Mouse (Mus musculus): ENCODE data around the gene Txndc11. TPM values are rescaled to one million over a fixed set of nuclear protein-coding genes. Genes with fewer than 3 reads are reported as not detected.

Gene Txndc11
- polyA plus RNA-seq, 1 experiment from 2014 or later, result 34.6 TPM

DNA sequence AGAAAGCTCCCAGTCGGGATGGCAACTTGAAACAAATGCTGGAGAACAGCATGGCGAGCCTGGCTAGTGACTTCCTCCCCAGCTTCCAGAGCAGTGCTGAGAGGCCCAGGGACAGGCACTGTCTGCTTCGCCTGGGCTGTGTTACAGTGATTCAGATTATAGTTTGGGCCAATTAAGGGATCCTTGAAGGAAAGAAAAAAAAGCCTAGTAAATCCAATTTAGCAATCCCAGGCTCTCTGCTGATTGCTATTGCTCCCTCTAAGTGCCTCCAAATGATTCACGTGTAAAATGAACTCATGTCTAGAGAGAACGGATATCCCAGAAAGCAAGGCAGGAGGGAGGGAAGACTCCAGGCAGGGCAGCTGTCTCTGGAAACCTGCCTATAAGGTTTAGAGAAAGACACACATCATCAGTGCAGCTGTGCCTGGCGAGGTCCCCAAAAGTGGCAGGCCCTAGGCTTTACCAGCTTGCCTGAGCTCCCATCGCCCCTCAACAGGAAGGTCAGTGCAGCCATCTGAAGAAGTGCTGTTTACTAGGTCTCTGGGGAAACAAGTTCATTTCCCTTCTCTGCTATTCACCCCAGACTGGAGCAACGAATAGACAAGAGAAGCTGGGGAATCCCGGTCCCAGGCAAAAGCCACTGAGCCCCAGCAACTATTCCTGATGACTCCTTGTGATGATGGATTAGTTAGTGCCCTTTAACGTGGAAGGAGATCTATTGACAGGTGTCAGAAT lies 43.4 kb downstream of the Txndc11 start:
- H3K9me3 ChIP-seq (ENCODE audit: control insufficient read depth, low read length), result no peaks in the 10 kb centered on the region
- no peaks in the 10 kb centered on the region for H3K27me3 ChIP-seq (ENCODE audit: control insufficient read depth, insufficient read depth, low read length)
- peaks cover 51% of the 10 kb centered on the region for H3K36me3 ChIP-seq (ENCODE audit: control insufficient read depth, insufficient read depth, low read length)
- no peak overlapping the region for H3K27ac ChIP-seq (replicated peaks; ENCODE audit: low read depth, low read length)
- no peak overlapping the region for H3K4me2 ChIP-seq (ENCODE audit: low read length)
- H3K4me3 ChIP-seq (replicated peaks; ENCODE audit: low read depth, low read length), result no peak overlapping the region
- no peak overlapping the region for H3K9ac ChIP-seq (replicated peaks; ENCODE audit: low read length)
- WGBS, result 85% methylated on average over 10 of the region's 10 CpGs
- DNase-seq (no peak), ATAC-seq (ENCODE audit: low FRiP score, low TSS enrichment) (no peak)
- no peaks in the 10 kb centered on the region for H3K4me1 ChIP-seq (ENCODE audit: control insufficient read depth, insufficient read depth, low read length)

DNA sequence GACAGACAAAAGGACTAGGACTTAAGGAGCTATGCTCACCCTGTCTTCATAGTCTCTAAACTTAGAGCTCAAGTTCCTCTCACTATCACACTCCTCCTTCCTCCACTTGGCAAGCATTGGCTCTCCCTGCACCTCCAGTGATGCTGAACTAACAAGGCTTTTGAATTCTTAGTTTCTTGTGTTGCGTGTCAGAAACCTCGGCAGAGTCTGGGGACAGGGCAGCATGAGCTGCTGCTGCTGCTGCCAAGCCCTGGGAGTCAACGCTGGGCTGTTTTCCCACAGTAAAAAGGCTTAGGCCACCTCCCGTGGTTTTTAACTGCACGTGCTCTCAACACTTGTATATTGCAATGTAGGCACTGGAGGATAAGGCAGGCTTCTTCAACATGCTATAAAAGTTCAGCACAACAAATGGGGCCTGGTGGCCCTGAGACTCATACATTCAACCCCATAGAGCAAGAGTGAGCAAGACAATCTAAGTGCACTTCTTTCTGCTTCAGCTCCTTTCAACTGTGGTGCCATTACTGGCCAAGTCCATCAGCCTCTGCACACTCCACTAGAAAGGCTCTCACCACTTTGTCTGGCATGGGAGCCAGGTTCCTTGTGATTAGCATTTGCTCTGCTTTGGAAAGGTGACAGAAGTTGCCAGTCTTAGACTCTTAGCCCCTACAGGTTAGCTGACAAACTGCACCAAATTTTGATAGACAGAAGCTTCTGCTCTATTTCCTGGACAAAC lies 47.4 kb downstream of the Txndc11 start:
- H3K4me3 ChIP-seq (replicated peaks; ENCODE audit: low read depth, low read length), result no peak overlapping the region
- no peaks in the 10 kb centered on the region for H3K27me3 ChIP-seq (ENCODE audit: control insufficient read depth, insufficient read depth, low read length)
- H3K9me3 ChIP-seq (ENCODE audit: control insufficient read depth, low read length), result no peaks in the 10 kb centered on the region
- no peak overlapping the region for H3K9ac ChIP-seq (replicated peaks; ENCODE audit: low read length)
- no peak for ATAC-seq (ENCODE audit: low FRiP score, low TSS enrichment)
- H3K4me2 ChIP-seq (ENCODE audit: low read length), result no peak overlapping the region
- 64% methylated on average over 5 of the region's 5 CpGs for WGBS
- peak; percentile 46 for DNase-seq
- peaks cover 77% of the 10 kb centered on the region for H3K36me3 ChIP-seq (ENCODE audit: control insufficient read depth, insufficient read depth, low read length)
- no peak overlapping the region for H3K27ac ChIP-seq (replicated peaks; ENCODE audit: low read depth, low read length)
- H3K4me1 ChIP-seq (ENCODE audit: control insufficient read depth, insufficient read depth, low read length), result no peaks in the 10 kb centered on the region

DNA sequence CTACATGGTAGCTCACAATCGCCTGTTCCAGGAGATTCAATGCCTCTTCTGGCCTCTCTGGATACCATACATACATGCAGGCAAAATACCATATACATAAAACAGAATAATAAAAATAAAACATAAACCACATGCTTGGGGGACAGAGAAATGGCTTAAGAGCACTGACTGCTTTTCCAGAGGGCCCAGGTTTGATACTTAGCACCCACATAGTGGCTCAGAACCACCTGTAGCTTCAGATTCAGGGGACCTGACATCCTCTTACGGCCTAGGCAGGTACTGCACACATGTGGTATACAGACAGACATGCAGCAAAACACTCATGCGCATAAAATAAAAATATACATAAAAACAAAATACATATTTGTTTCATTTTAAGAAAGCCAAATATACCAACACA lies 48.2 kb downstream of the Txndc11 start:
- 95% methylated on average over 3 of the region's 3 CpGs for WGBS
- H3K27me3 ChIP-seq (ENCODE audit: control insufficient read depth, insufficient read depth, low read length), result no peaks in the 10 kb centered on the region
- H3K36me3 ChIP-seq (ENCODE audit: control insufficient read depth, insufficient read depth, low read length), result peaks cover 70% of the 10 kb centered on the region
- no peak overlapping the region for H3K27ac ChIP-seq (replicated peaks; ENCODE audit: low read depth, low read length)
- no peak overlapping the region for H3K4me3 ChIP-seq (replicated peaks; ENCODE audit: low read depth, low read length)
- H3K4me1 ChIP-seq (ENCODE audit: control insufficient read depth, insufficient read depth, low read length), result no peaks in the 10 kb centered on the region
- no peak overlapping the region for H3K9ac ChIP-seq (replicated peaks; ENCODE audit: low read length)
- no peak overlapping the region for H3K4me2 ChIP-seq (ENCODE audit: low read length)
- no peaks in the 10 kb centered on the region for H3K9me3 ChIP-seq (ENCODE audit: control insufficient read depth, low read length)
- no peak for DNase-seq
- ATAC-seq (ENCODE audit: low FRiP score, low TSS enrichment), result no peak

GRCm38 (mm10) chr16:11084181-11084580 lies 50.3 kb downstream of the Txndc11 start:
- no peak for ATAC-seq (ENCODE audit: low FRiP score, low TSS enrichment)
- Histone ChIP-seq H3K9me3 (ENCODE audit: control insufficient read depth, low read length) (no peaks in the 10 kb centered on the region), H3K4me3 (replicated peaks; ENCODE audit: low read depth, low read length) (no peak overlapping the region), H3K4me2 (ENCODE audit: low read length) (no peak overlapping the region), H3K27ac (replicated peaks; ENCODE audit: low read depth, low read length) (no peak overlapping the region), H3K9ac (replicated peaks; ENCODE audit: low read length) (no peak overlapping the region), H3K36me3 (ENCODE audit: control insufficient read depth, insufficient read depth, low read length) (peaks cover 67% of the 10 kb centered on the region), H3K27me3 (ENCODE audit: control insufficient read depth, insufficient read depth, low read length) (no peaks in the 10 kb centered on the region), H3K4me1 (ENCODE audit: control insufficient read depth, insufficient read depth, low read length) (no peaks in the 10 kb centered on the region)
- 93% methylated on average over 8 of the region's 8 CpGs for WGBS
- DNase-seq, result no peak

DNA sequence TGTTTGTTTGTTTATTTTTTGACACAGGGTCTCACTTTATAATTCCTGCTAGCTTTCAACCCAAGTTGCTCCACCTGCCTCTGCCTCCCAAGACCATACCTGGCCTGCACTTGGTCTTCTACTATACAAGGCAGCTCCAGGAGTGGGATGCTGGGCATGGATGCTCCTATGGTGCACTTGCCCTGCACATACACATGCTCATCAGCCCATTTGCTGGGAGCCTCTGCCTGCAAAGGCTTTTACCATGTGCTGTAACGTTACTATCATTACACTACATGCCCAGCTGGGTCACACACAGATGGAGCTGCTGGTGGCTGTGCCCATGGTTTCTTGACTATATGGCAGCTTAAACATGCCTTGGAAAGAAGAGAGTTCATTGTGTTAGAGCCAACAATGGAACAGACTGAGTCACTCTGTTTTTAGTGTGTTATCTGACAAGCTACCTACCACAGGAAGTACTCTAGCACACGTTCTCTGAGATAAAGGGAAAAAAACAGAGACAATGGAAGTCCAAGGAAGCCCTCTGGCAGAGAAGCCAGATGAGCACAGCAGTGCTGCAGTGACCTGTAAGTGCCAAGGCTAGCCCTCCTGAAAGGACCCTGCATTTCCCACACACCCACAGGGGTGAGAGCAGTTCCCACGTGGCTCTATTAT lies 56.1 kb downstream of the Txndc11 start:
- no peak overlapping the region for H3K9ac ChIP-seq (replicated peaks; ENCODE audit: low read length)
- WGBS, result 79% methylated on average over 3 of the region's 3 CpGs
- H3K27me3 ChIP-seq (ENCODE audit: control insufficient read depth, insufficient read depth, low read length), result no peaks in the 10 kb centered on the region
- H3K4me3 ChIP-seq (replicated peaks; ENCODE audit: low read depth, low read length), result no peak overlapping the region
- H3K4me1 ChIP-seq (ENCODE audit: control insufficient read depth, insufficient read depth, low read length), result 0 out of 2 replicates have a peak, but pooled peaks cover 1% of the 10 kb centered on the region
- H3K27ac ChIP-seq (replicated peaks; ENCODE audit: low read depth, low read length), result no peak overlapping the region
- H3K9me3 ChIP-seq (ENCODE audit: control insufficient read depth, low read length), result no peaks in the 10 kb centered on the region
- peaks cover 75% of the 10 kb centered on the region for H3K36me3 ChIP-seq (ENCODE audit: control insufficient read depth, insufficient read depth, low read length)
- ATAC-seq (ENCODE audit: low FRiP score, low TSS enrichment), result no peak
- no peak overlapping the region for H3K4me2 ChIP-seq (ENCODE audit: low read length)
- no peak for DNase-seq

- Histone ChIP-seq H3K27ac (replicated peaks; ENCODE audit: low read depth, low read length) (no peak overlapping the region), H3K4me1 (ENCODE audit: control insufficient read depth, insufficient read depth, low read length) (0 out of 2 replicates have a peak, but pooled peaks cover 7% of the 10 kb centered on the region), H3K4me3 (replicated peaks; ENCODE audit: low read depth, low read length) (no peak overlapping the region), H3K27me3 (ENCODE audit: control insufficient read depth, insufficient read depth, low read length) (no peaks in the 10 kb centered on the region), H3K36me3 (ENCODE audit: control insufficient read depth, insufficient read depth, low read length) (peaks cover 75% of the 10 kb centered on the region), H3K9me3 (ENCODE audit: control insufficient read depth, low read length) (no peaks in the 10 kb centered on the region), H3K9ac (replicated peaks; ENCODE audit: low read length) (no peak overlapping the region), H3K4me2 (ENCODE audit: low read length) (no peak overlapping the region)
- WGBS, result 90% methylated on average over 9 of the region's 9 CpGs
- no peak for DNase-seq
- no peak for ATAC-seq (ENCODE audit: low FRiP score, low TSS enrichment)
Measured at GRCm38 (mm10) chr16:11077601-11078201, 56.7 kb downstream of the Txndc11 start.

GRCm38 (mm10) chr16:11073060-11073459 lies 61.4 kb downstream of the Txndc11 start:
- no peaks in the 10 kb centered on the region for H3K9me3 ChIP-seq (ENCODE audit: control insufficient read depth, low read length)
- peak; percentile 22 for DNase-seq
- H3K27ac ChIP-seq (replicated peaks; ENCODE audit: low read depth, low read length), result no peak overlapping the region; the same call in 1 of the 2 replicates
- no peak overlapping the region for H3K4me3 ChIP-seq (replicated peaks; ENCODE audit: low read depth, low read length)
- peaks cover 30% of the 10 kb centered on the region for H3K4me1 ChIP-seq (ENCODE audit: control insufficient read depth, insufficient read depth, low read length)
- 73% methylated on average over 6 of the region's 6 CpGs for WGBS
- H3K9ac ChIP-seq (replicated peaks; ENCODE audit: low read length), result no peak overlapping the region
- H3K27me3 ChIP-seq (ENCODE audit: control insufficient read depth, insufficient read depth, low read length), result no peaks in the 10 kb centered on the region
- no peak overlapping the region for H3K4me2 ChIP-seq (ENCODE audit: low read length)
- ATAC-seq (ENCODE audit: low FRiP score, low TSS enrichment), result no peak
- peaks cover 65% of the 10 kb centered on the region for H3K36me3 ChIP-seq (ENCODE audit: control insufficient read depth, insufficient read depth, low read length)

GRCm38 (mm10) chr16:11072454-11072853 lies 62.0 kb downstream of the Txndc11 start:
- Histone ChIP-seq H3K4me1 (ENCODE audit: control insufficient read depth, insufficient read depth, low read length) (peaks cover 36% of the 10 kb centered on the region), H3K9ac (replicated peaks; ENCODE audit: low read length) (no peak overlapping the region), H3K27me3 (ENCODE audit: control insufficient read depth, insufficient read depth, low read length) (no peaks in the 10 kb centered on the region), H3K27ac (replicated peaks; ENCODE audit: low read depth, low read length) (peak overlapping the region; percentile 32; the same call in 1 of the 2 replicates), H3K36me3 (ENCODE audit: control insufficient read depth, insufficient read depth, low read length) (peaks cover 59% of the 10 kb centered on the region), H3K4me2 (ENCODE audit: low read length) (no peak overlapping the region), H3K9me3 (ENCODE audit: control insufficient read depth, low read length) (no peaks in the 10 kb centered on the region), H3K4me3 (replicated peaks; ENCODE audit: low read depth, low read length) (no peak overlapping the region)
- 85% methylated on average over 8 of the region's 8 CpGs for WGBS
- DNase-seq (no peak), ATAC-seq (ENCODE audit: low FRiP score, low TSS enrichment) (no peak)

Data from midbrain, embryonic 14.5 days (tissue).